Mouse (Mus musculus) G1E-ER4 (cell line): ENCODE data around the gene Nrm. TPM values are rescaled to one million over a fixed set of nuclear protein-coding genes. Genes with fewer than 3 reads are reported as not detected.
A peak's percentile ranks its signal among the peaks of the same experiment; 100 is the strongest.

Source experiments
- GATA1 ChIP-seq: IDR thresholded peaks from one replicate; pipeline ENCODE4 v1.8.0; 2012; ENCODE audit warnings: low read length, inconsistent platforms
- polyA plus RNA-seq: library from polyadenylated mRNA; stranded (reverse); fragments of >175 nt; gene quantifications from 2 replicates; pipeline ENCODE4 v1.2.3, GENCODE M21; 2012

Nrm gene
- 13.8 and 21.9 TPM in 2 replicates for polyA plus RNA-seq

DNA sequence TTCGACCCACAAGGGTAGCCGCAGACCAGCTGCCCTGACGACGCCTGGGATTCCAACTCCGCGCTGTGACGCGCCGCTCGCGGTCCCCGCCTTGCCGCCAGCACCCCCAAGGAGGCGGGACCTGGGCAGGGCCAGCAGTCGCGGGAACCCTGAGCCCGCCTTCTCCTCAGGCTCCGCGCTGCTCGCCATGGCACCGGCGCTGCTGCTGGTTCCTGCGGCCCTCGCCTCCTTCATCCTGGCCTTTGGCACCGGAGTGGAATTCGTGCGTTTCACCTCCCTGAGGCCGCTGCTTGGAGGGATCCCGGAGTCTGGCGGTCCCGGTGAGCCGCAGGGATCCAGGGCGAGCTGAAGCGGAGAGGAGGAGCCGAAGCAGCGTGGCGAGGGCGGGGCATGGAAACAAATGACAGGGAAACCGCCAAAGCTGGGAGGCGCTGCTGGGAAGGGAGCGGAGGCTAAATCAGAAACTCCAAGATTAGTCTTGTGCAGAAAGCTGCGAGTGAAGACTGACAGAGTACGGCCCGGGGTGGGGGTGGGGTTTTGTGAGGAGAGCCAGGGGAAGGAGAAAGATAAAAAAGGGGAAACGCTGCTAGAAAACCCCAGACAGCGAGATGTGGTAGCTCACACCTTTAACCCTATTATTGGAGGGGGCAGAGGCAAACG, at the start of gene Nrm:
TSS of gene Nrm (plus strand) at position 121 of the 660 bp plus-strand sequence.
- TF ChIP-seq GATA1: peak; percentile 35

DNA sequence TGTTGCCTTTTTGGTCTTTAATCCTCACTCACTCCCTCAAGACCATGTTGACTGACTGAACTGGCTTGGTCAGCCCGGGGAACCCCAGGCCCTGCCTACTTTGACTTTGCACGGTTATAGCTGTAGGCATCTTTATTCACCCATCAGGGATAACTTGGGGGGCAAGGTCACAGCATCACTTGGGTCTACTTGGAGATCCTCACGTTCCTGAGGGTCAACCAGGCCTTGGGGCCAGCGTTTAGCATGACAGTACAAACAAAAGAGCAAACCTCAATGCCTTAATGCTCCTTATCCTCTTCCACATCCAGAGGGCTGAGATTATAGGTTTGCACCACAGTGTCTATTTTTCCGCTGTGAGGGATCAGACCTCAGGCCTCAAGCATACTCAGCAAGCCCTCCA, 48.8 kb upstream of the Nrm start:
- no peak for TF ChIP-seq GATA1

DNA sequence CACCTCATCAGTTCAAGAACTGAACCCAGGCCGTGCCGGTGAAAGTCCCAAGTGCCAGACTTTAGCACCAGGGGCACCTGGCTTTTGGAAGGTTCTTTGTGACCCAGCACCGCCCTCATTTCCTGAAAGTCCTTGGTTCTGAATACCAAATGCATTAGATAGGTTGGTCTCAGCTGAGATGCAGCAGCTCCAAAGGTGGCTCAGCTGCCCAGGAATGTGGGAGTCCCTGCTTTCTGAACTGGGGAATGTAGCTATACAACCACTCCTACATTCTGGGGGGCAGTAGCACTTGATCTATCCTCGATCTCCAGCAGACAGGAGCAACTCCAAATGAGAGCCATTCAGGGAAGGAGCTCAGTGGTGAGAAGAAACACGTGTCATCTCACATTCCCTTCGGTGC, 48.4 kb upstream of the Nrm start:
- TF ChIP-seq GATA1: no peak

DNA sequence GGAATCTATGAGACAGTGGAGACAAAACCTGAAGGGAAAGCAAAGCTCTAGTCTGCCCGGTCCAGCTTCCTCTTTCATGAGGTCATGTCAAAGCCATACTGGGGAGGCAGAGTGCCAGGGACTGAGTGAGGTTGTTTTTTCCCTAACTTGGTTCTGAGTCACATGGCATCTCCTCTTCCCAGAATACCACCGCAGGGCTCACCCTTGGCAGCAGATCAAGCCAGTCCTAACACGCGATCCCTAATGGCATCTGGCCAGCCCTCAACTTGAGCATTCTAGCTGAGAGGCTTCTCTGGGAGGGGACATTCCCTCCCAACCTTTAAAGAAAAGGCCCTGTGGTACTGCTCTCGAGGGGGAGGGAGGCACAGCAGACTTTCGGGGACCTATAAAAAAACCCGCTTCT, 47.9 kb upstream of the Nrm start:
- TF ChIP-seq GATA1: no peak

DNA sequence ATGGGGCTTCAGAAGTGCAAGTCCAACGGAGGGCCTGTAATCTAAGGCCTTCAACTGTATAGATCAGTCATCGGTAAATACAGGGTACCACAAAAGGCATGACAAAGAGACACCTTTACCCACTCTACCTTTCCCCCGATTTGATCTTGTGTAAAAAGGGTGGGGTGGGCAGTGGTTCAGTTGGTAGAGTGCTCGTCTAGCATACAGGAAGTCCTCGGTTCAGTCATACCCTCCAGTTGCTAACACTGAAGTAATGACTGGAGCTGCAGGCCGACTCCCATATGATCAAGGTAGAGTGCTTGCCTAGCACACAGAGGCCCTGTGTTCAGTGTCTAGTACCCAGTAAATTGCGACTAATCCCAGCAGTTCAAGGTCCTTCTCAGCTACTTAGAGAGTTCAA, 47.5 kb upstream of the Nrm start:
- no peak for TF ChIP-seq GATA1

DNA sequence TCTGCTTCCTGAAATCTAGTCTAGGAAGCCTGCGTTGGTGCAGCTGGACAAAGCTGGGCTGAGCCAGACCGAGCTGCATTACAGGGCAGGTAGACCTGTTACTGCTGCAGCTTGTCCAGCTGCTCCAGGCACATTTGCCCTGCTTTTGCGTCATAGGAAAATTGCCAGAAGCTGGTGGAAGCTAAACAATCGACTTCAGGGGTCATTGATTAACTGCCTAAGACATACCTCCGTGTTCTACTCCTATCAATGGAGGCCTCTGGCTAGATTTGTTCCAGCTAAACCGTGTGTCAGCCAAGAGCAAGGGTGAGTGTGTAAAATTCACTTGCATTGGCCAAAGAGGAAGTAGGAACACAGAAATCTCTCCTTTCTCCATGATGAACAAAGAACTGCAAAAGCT, 46.4 kb upstream of the Nrm start:
- no peak for TF ChIP-seq GATA1

DNA sequence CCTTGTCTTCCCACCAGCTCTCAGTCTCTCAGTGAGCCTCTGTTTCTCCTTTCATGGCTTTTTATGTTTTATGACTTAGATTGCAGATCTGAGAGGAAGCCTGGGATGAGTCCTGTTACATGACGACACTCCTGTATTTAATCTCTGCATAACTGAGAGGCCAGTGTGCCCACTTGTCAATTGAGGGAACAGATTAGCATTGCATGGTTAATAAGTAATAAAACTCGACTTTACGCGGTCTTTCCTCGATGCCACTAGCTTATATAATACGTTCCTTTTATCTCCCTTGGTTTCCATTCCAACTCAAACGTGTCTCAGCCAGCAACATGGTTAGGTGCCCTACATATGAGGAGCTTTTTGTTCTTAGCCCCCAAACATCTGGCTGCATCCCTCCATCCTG, 45.3 kb upstream of the Nrm start:
- TF ChIP-seq GATA1: no peak

DNA sequence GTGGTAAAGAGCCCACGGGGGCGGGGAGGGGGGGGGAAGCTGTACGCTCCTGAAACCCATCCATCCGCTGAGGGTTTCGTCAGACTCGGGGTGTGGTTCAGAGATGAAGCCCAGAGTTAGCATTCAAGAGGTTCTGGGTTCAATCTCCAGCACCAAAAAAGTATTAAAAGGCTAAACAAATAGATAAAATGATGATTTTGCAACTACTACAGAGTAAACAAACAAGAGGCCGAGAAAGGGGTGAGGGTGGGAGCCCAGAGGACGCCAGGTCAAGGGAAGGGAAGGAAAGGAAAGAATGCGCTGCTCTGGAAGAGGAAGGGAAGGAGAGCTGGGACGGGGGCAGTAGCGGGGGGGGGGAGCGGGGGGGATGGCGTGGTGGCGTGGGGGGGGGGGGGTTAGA, 44.4 kb upstream of the Nrm start:
- TF ChIP-seq GATA1: no peak

DNA sequence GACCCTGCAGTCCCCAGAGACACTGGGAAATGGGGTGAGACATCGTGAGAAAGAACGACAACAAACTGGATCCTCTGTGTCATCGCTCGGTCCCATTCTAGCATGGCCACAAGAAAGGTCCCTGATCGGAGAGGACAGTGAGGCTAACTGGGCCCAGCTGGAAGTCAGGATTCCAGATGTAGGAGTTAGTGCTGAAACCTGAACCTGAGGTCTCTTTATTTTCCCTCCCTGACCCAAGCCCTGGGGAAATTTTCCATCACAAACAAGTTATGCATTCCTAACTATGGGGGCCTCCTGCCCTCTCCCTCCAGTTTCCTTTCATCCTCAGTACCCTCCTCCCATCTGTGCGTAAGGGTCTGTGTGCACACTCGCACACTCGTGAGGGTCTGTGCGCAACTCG, 43.9 kb upstream of the Nrm start:
- no peak for TF ChIP-seq GATA1

DNA sequence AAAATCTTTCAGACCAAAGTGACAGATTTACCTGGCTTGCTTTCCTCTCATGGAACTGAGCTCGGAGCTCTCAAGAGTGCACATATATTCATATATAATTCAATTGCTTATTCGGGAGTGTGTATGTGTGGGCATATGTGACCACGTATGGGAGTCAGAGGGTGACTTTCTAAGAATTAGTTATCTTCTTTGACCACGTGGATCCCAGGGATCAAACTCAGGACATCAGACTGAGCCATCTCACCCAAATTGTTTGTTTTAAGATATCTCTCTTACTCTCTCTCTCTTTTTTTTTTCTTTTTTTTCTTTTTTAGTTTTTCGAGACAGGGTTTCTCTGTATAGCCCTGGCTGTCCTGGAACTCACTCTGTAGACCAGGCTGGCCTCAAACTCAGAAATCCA, 41.0 kb upstream of the Nrm start:
- TF ChIP-seq GATA1: no peak

DNA sequence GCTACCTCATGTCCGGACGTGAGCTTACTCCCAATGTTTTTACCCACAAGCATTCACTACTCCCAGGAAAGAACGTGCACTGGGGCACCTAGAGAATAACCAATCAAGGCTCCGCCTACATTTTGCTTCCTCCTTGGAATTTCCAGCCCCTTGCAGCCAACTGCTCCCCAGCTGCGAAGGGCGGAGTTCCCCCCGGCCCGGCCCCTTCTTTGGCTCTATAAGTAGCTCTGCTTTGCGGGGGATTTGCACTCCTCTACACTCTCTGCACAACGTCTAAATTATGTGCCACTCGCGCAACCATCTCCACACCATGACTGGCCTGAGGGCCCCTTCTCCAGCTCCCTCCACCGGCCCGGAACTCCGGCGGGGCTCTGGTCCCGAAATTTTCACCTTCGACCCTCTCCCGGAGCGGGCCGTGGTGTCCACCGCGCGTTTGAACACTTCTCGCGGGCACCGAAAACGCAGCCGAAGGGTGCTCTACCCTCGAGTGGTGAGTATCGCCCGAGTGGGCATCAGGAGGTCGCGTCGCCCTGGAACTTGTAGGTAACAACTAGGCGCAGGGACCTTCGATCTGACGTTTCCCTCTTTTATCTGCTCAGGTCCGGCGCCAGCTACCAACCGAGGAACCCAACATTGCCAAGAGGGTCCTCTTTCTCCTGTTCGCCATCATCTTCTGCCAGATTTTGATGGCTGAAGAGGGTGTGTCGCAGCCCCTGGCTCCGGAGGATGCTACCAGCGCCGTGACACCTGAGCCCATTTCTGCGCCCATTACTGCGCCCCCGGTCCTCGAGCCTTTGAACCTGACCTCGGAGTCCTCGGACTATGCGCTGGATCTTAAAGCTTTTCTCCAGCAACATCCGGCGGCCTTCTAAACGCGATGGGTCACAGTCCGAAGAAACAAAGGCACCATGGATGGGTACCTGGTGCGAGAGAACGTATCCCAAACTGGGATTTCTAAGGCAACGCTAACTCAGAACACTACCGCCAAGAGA, 39.4 kb upstream of the Nrm start, which contains the start of gene Ier3:
TSS of gene Ier3 (plus strand) at position 246 of the 992 bp plus-strand sequence.
- TF ChIP-seq GATA1: no peak

DNA sequence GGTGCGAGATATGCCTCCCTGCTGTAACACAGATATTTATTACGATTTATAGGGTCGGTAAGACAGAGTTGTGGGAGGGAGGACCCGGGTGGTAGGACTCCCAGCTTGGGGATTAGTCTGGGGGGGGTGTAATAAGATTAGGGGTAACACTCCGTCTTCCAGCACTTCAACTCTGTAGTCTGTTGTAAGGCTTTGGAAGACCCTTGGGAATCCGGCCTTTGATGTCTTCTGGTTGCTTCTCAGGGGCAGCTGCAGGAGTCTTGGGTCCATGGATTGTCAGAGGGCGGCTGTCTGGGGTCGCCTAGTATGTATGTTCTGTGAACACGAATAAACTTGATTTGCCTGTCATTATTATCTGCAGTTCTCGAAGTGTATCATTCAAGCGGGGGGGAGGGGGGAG, 38.6 kb upstream of the Nrm start:
- no peak for TF ChIP-seq GATA1

DNA sequence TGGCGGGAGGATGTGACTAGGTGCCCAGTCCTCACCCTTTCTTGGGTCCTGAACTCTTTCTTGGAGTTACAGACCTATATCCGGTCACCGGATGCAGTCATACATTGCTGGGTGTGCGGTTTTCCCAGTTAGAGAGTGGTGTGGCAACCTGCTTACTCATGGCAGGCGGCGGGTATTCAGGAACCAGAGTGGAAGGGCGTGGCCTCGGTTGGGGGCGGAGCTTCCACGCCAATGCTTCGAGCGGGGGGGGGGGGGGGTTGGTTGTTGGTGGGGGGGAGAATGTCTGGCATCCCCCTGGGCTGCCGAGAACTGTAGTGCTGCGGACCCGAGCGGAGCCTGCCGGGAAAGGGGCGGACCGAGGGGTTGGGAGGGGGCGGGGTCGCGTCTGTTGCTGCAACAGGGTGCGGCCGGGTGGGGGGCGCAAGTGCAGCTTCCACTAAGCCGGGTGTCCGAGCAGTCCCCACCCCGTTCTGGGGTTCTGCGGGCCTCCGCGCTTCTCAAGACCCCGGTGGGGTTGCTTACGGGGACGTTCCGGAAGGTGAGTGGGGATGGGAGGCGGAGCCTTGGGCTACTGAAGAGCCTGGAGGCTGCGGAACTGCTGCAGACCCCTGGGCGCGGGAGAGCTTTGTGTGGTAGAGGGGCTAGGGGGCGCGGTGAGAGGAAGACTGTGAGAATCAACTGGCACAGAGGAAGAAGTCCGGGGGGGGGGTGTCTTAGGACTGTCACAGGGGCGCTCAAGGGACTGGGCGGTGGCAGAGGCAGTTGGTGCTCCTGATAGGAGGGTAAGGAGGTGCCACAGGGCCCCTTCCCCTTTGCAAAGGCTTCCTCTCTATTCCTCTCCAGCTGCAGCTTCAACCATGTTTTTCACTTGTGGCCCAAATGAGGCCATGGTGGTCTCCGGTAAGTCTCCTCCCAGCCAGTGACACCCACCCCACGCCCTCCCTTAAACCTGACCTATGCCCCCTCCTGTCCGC, 37.9 kb upstream of the Nrm start, which contains the start of gene Flot1:
TSS of gene Flot1 (plus strand) at position 267 of the 974 bp plus-strand sequence.
- TF ChIP-seq GATA1: no peak

DNA sequence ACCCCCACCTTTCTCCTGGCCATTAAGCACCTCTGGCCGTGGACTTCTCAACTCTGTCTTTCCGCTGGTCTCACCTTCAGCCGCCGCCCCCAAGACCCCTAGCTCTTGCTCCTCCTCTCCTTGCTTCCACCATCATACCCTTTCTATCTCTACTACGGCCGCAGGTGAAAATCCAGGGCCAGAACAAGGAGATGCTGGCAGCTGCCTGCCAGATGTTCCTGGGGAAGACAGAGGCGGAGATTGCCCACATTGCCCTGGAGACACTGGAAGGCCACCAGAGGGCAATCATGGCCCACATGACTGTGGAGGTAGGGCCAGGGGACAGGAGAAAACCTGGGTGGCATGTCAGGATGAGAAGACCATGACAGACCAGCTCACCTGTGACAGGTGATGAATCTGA, 36.7 kb upstream of the Nrm start:
- TF ChIP-seq GATA1: no peak

DNA sequence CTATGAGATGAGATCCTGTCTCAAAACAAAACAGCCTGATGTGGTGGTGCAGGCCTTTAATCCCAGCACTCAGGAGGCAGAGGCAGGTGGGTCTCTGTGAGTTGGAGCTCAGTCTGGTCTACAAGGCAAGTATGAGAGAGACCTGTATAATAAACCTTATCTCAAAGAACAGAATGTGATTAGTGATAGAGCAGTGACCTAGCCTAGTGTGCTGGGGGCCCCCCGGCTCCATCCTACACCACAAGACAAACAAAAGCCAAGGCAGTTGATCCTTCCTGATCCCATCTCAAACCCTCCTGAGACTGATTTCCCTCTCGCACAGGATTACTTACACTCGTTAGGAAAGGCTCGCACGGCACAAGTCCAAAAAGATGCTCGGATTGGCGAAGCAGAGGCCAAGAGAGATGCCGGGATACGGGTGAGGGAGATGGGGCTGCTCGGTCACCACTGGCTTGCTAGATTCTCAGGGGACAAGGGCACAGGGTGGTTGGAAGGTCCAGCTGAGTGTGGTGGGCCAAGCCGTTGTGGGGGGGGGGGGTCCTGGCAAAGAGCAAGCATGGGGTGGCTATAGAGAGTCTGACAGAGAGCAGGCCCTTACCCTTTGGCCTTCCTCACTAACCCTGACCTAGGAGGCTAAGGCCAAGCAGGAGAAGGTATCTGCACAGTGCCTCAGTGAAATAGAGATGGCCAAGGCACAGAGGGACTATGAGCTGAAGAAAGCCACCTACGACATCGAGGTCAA, 35.8 kb upstream of the Nrm start:
- peak; percentile 15 for TF ChIP-seq GATA1
